Mouse (Mus musculus) spleen, postnatal 36 days (tissue): ENCODE data around the gene Htr1d.
A peak's percentile ranks its signal among the peaks of the same experiment; 100 is the strongest.

ENCODE experiments used
- DNase-seq, 2 experiments: peaks; one replicate each; pipeline ENCODE4 v3.0.0; 2022; ENCODE audit warnings: low spot score in 2 of 2, mixed read lengths in 1 of 2

The Htr1d gene

GRCm38 (mm10) chr4:136423224-136423623, at the start of gene Htr1d:
Htr1d (plus strand) TSS chr4:136423524.
- DNase-seq: no peak

GRCm38 (mm10) chr4:136377001-136377400, 46.3 kb upstream of the Htr1d start:
- no peak for DNase-seq

GRCm38 (mm10) chr4:136383052-136383451, 40.3 kb upstream of the Htr1d start:
- DNase-seq: no peak

GRCm38 (mm10) chr4:136383839-136384238, 39.5 kb upstream of the Htr1d start:
- no peak for DNase-seq

GRCm38 (mm10) chr4:136387261-136387660, 36.1 kb upstream of the Htr1d start:
- DNase-seq: no peak

- DNase-seq: no peak
Observed at GRCm38 (mm10) chr4:136401806-136402205, 21.5 kb upstream of the Htr1d start.

- DNase-seq: no peak
Observed at GRCm38 (mm10) chr4:136407831-136408230, 15.5 kb upstream of the Htr1d start.

- no peak for DNase-seq
Observed at GRCm38 (mm10) chr4:136411995-136412765, 11.1 kb upstream of the Htr1d start.

- DNase-seq: no peak
Observed at GRCm38 (mm10) chr4:136415477-136415876, 7.8 kb upstream of the Htr1d start.

GRCm38 (mm10) chr4:136418962-136419361, 4.4 kb upstream of the Htr1d start:
- no peak for DNase-seq

GRCm38 (mm10) chr4:136419386-136419785, 3.9 kb upstream of the Htr1d start:
- no peak for DNase-seq

- DNase-seq: no peak
Observed at GRCm38 (mm10) chr4:136424120-136424999, 1.0 kb downstream of the Htr1d start.

GRCm38 (mm10) chr4:136425000-136425288, 1.6 kb downstream of the Htr1d start:
- no peak for DNase-seq

GRCm38 (mm10) chr4:136430609-136431375, 7.5 kb downstream of the Htr1d start:
- no peak for DNase-seq

GRCm38 (mm10) chr4:136431376-136431693, 8.0 kb downstream of the Htr1d start:
- peak in 1 of 2 experiments; percentile 30 for DNase-seq

- DNase-seq: no peak
Observed at GRCm38 (mm10) chr4:136434029-136434428, 10.7 kb downstream of the Htr1d start.

GRCm38 (mm10) chr4:136439106-136439505, 15.8 kb downstream of the Htr1d start:
- DNase-seq: no peak

GRCm38 (mm10) chr4:136441354-136442043, 18.2 kb downstream of the Htr1d start:
- DNase-seq: no peak

GRCm38 (mm10) chr4:136444561-136444960, 21.2 kb downstream of the Htr1d start:
- DNase-seq: no peak

GRCm38 (mm10) chr4:136449795-136450194, 26.5 kb downstream of the Htr1d start:
- DNase-seq: no peak

GRCm38 (mm10) chr4:136450271-136450670, 26.9 kb downstream of the Htr1d start:
- DNase-seq: no peak

GRCm38 (mm10) chr4:136451564-136451963, 28.2 kb downstream of the Htr1d start:
- DNase-seq: no peak
